Mouse (Mus musculus) left cerebral cortex, adult 9 months (tissue): Measurements from ENCODE around the gene Mgat5.

Experiments
- DNase-seq, 2 experiments: peaks; one replicate each; pipeline ENCODE4 v3.0.0; 2022; ENCODE audit warnings: low spot score in 2 of 2

Gene Mgat5

DNA sequence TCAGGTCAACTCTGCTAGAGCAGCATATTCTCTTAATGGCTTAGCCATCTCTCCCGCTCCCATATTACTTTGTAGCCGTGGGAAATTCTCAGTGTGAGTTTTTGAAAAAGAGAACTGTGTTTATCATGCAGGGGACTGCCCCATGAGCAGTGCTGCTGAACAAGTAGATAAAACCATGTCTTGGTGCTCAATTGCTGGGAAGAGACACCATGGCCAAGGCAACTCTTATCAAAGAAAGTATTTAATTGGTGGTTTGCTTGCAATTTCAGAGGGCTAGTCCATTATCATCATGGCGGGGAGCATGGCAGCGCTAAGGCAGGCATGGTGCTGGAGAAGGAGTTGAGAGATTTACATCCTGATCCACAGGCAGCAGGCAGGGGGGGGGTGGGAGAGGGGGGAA lies 54.9 kb downstream of the Mgat5 start:
- DNase-seq, result no peak

DNA sequence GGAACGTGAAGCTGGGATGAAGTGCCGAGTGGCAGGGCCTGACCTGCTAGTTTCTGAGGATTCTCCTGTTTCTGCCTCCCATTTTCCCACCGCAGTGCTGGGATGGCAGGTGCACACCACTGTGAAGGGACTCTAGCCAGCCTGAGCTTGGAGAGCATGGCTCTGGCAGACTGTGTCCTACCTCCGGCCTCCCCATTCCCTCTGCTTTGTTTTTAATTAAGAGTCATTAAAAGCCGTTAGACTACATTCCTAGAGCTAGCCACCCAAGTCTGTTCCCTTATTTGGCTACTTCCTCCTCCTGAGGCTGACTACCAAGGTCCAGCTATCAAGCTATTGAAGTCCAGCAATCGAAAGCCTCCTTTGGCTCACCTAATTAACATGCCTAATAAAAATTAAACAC lies 56.2 kb downstream of the Mgat5 start:
- DNase-seq, result no peak

DNA sequence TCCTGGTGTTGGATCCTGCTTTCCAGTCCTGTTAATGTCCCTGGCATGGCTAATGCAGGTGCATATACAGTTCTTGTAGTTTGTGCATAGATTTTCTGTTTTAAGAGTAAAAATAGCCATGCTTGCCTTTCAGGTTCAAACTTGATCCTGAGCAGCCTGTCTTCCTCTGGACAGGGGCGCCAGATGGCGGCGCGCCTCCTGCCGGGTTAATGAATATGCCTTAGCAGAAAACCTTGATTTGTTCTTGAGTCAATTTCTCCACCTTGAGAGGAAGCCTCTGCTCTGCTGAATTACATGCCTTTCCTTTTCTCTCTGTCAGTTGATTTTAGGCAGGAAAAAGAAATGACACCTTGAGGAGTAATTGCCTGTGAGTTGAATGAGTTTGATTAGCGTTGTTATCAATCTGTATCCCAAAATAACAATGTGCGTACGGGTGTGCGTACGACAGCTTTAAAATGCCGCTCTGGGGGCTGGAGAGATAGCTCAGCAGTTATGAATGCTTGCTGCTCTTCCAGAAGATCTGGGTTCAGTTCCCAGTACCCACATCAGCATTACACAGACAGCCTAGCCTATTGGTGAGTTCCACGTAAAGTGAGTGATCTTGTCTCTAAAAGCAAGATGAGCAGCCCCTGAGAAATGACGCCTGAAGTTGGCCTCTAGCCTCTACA lies 57.5 kb downstream of the Mgat5 start:
- no peak for DNase-seq

- DNase-seq, result no peak
Observed at GRCm38 (mm10) chr1:127267985-127268384, 63.2 kb downstream of the Mgat5 start.

GRCm38 (mm10) chr1:127269343-127269742 lies 64.5 kb downstream of the Mgat5 start:
- no peak for DNase-seq

GRCm38 (mm10) chr1:127270273-127271020 lies 65.6 kb downstream of the Mgat5 start:
- no peak for DNase-seq

- no peak for DNase-seq
Observed at GRCm38 (mm10) chr1:127271156-127271555, 66.3 kb downstream of the Mgat5 start.

DNA sequence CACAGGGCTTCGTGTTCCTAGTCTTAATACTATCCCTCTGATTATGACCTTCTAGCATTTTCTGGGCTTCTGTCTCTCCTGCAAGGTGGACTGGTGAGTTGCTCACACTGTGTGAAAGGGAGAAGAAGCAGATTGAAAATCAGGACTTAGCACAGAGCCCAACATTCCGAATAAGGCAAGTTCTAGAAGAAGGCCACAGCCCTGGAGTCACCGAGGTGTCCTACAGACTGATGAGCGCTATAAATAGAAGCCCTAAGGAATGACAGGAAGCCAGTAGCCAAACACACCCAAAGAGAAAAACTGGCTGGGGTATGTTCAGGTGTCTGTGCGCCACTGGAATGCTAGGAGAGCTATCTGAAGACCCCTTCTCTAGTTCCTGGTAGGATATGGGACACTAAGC lies 68.5 kb downstream of the Mgat5 start:
- no peak for DNase-seq

GRCm38 (mm10) chr1:127275572-127276324 lies 70.9 kb downstream of the Mgat5 start:
- no peak for DNase-seq

GRCm38 (mm10) chr1:127278067-127278466 lies 73.3 kb downstream of the Mgat5 start:
- no peak for DNase-seq

- DNase-seq, result no peak
Observed at GRCm38 (mm10) chr1:127280256-127280655, 75.4 kb downstream of the Mgat5 start.

DNA sequence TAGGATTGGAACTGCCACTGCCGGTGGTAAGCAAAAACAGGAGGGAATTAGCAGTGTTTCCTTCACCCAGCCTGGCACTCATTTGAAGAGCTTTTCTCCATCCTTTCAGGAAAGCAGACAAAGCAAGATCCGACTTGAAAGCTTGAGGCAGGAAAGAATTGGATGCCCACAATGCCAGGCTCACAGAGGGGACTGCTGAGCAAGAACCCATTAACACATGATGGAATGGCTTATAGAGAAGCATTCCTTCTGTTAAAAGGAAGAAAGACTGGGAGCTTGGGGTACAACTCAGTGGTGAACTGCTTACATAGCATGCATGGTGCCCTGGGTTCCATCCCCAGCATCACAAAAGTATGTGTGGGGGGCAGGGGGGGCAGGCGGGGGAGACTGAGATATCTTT lies 80.2 kb downstream of the Mgat5 start:
- DNase-seq, result no peak

GRCm38 (mm10) chr1:127287505-127287904 lies 82.7 kb downstream of the Mgat5 start:
- DNase-seq, result no peak

DNA sequence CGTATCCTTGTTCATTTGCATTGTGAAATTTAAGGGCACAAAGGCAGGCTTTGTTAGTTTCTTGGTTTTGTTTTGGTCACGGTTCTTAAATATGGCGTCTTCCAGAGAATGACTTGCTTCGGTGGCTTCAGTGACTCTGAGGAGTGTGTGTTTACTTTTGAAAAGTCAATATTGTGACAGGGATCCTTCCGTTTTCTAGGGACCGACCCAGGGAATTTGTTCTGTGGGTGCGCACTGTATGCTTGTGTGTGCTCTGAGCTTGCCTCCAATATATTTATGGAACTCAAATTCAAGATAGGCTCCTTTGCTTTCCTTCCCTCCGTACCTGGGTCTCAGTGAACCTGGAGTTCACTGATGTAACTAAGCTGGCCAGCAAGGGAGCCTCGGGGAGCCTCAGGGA lies 86.1 kb downstream of the Mgat5 start:
- DNase-seq, result no peak

GRCm38 (mm10) chr1:127291721-127292120 lies 86.9 kb downstream of the Mgat5 start:
- no peak for DNase-seq

GRCm38 (mm10) chr1:127293286-127293685 lies 88.5 kb downstream of the Mgat5 start:
- DNase-seq, result no peak

DNA sequence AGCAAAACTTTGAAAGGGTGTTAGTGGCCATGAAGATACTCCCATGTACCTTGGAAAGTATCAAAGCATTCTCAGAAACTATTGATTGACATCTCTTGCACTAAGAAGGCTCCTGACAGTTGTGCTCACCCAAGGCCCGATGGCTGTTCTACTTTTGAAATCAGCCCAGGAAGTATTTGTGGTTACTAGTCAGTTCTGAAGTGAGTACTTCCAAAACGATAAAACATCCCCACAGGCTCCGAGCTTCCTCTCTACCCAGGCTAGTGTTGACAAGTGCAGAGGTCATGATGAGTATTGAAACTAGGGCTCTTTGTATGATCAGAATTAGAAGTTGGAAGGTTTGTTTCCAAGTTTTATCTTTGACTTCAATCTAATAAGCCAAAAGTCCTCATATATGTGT lies 92.0 kb downstream of the Mgat5 start:
- no peak for DNase-seq

- DNase-seq, result no peak
Observed at GRCm38 (mm10) chr1:127299774-127300173, 95.0 kb downstream of the Mgat5 start.

DNA sequence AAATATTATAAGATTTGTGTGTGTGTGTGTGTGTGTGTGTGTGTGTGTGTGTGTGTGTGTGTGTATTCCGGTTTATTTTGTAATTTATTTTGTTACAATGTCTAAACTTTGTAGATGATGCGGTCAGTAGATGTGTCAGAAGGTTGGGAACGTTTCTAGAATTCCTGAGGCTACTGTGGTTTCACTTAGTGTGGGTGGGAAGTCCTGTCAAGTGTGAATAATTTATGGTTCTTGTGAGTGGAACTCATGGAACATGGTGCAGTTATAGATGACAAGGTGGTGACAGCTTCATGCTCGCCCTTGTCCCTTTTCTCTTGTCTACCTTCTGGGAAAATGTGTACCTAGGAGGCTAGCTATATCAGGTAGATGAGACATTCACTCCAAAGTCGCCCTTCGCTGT lies 96.2 kb downstream of the Mgat5 start:
- no peak for DNase-seq

DNA sequence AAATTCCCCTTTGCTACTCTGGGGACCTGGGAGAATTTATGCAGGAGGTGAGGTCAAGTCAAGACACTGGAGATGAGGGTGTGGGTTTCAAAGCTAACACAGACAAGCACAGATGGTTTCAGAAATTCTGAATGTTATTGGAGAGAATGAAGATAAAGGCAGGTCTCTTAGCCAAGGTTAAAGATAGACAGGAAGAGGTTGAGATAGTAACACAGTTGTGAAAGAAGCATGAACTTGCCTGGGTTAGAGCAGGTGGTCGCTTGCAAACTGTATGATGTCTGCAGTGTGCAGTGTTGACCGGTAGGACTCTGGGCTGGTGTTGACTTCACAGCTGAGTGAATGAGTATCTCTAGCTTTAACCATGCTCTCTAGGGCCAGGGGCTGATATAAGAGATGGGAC lies 97.8 kb downstream of the Mgat5 start:
- DNase-seq, result no peak

- DNase-seq, result no peak
Observed at GRCm38 (mm10) chr1:127303791-127304190, 99.0 kb downstream of the Mgat5 start.

DNA sequence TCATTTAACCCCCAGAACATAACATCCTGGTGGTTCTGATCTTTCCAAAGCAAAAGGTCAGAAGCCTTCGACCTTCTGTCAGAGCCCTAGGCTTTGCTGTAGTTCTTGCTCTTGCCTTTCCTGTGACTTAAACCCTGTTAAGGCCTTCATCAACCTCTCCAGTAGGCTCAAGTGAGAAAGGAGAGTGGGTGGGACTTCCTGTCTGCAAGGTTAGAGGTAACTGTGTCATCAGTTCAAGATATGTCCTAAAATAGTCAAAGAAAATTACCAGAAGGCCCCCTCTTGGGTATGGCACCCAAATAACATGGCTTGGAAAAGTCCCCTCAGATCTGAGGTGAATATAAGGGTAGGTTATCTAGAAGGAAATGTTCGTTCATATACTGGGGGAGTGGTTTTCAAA lies 99.5 kb downstream of the Mgat5 start:
- DNase-seq, result no peak

GRCm38 (mm10) chr1:127305582-127305981 lies 100.8 kb downstream of the Mgat5 start:
- DNase-seq, result no peak
